Comparison of ENCODE assay signal across 23 mouse cellular contexts in the genomic region with DNA sequence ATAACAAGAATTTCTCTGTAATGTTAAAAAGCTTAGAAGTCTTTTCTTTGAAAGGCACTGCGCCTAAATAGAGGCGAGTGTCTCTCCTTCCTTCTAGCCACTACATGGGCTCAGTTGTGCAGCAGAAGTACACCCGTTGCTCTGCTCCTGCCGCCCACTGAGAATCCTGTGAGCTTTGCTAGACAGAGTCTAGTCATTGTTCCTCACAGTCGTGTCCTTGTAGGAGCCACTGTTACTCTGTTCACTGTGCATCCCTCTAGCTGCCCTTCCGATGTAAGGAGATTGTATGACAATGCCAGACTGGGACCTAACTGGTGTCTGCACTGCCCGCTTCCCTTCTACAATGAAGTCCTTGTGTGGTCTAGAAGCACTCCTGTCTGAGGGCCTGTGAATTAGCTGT. TPM values are rescaled to one million over a fixed set of nuclear protein-coding genes. Genes with fewer than 3 reads are reported as not detected.
DNase-seq lines count a peak whose midpoint lies in the region; ATAC-seq and TF ChIP-seq lines count a peak whose summit lies in the region.
"Had no signal": no experiment of that assay in that cellular context is flagged by ENCODE, and none has a peak within 500 bp of the region (broad histone marks: within the 10 kb centered on the region; RNA-seq: fewer than 3 reads in every experiment).

No protein-coding gene starts in this region.

- H3K27me3 ChIP-seq in megakaryocyte, embryonic 14.5 days (replicated peaks): no peaks in the 10 kb centered on the region
- H3K27me3 ChIP-seq in ES-Bruce4 (ENCODE audit: control insufficient read depth, insufficient read depth, low read length, poor library complexity, severe bottlenecking): no peaks in the 10 kb centered on the region
- H3K27me3 ChIP-seq: CH12.LX; hindbrain, embryonic 13.5 days; intestine, embryonic 15.5 days had no signal

- no peak for TF ChIP-seq POLR2A in ES-Bruce4 (IDR thresholded peaks at IDR 0.05; ENCODE audit: insufficient read depth, low read length)

- H3K36me3 ChIP-seq in megakaryocyte, embryonic 14.5 days (replicated peaks; ENCODE audit: low read length): peaks cover 69% of the 10 kb centered on the region
- peaks cover 38% of the 10 kb centered on the region for H3K36me3 ChIP-seq in ES-Bruce4 (ENCODE audit: control insufficient read depth, insufficient read depth, low read length, poor library complexity, severe bottlenecking)

- DNase-seq in R1 (ENCODE audit: low read depth, low spot score): peak; percentile 71
- no peak for DNase-seq in gastrocnemius, adult 18-20 months (ENCODE audit: low spot score)
- DNase-seq: adrenal gland, adult 2 months; adrenal gland, postnatal 14 days; B cell, adult 2 months; cerebellum, adult 18-20 months; cerebellum, adult 9-10 months; cerebellum, postnatal 14 days; forebrain, postnatal 0 days; gastrocnemius, adult 2 months; gastrocnemius, postnatal 14 days; heart, adult 11 months; kidney, adult 11 months had no signal

- ATAC-seq in megakaryocyte, adult 5-6 weeks (ENCODE audit: poor library complexity, severe bottlenecking): no peak
- no peak for ATAC-seq in erythroblast, adult 5-6 weeks (replicated peaks; ENCODE audit: low FRiP score, poor library complexity, severe bottlenecking)
- ATAC-seq: forebrain, embryonic 14.5 days; forebrain, postnatal 0 days; hindbrain, embryonic 16.5 days; intestine, embryonic 15.5 days had no signal

- H3K4me3 ChIP-seq in megakaryocyte, embryonic 14.5 days (replicated peaks): peak overlapping the region; percentile 38
- no peak overlapping the region for H3K4me3 ChIP-seq in ES-Bruce4 (ENCODE audit: low read depth, low read length)
- H3K4me3 ChIP-seq: gastrocnemius, adult 2 months; hindbrain, embryonic 10.5 days; hindbrain, embryonic 13.5 days; intestine, embryonic 15.5 days had no signal

- no peak for TF ChIP-seq CTCF in ES-Bruce4 (IDR thresholded peaks at IDR 0.05; ENCODE audit: low read depth, low read length)

- H3K9me3 ChIP-seq in megakaryocyte, embryonic 14.5 days: no peaks in the 10 kb centered on the region
- peaks cover 2% of the 10 kb centered on the region; the same call in 1 of the 2 replicates for H3K9me3 ChIP-seq in ES-Bruce4 (replicated peaks; ENCODE audit: control insufficient read depth, insufficient read depth, low read length, poor library complexity, severe bottlenecking)
- H3K9me3 ChIP-seq: hindbrain, embryonic 10.5 days; hindbrain, embryonic 13.5 days; intestine, embryonic 15.5 days had no signal

- peak overlapping the region; percentile 48 for H3K27ac ChIP-seq in ES-Bruce4 (ENCODE audit: insufficient read depth, low read length)
- H3K27ac ChIP-seq: gastrocnemius, adult 2 months; hindbrain, embryonic 10.5 days; hindbrain, embryonic 13.5 days; intestine, embryonic 15.5 days had no signal

- no peak for TF ChIP-seq EP300 in ES-Bruce4 (IDR thresholded peaks at IDR 0.05; ENCODE audit: insufficient read depth, low read depth, low read length)

- no peaks in the 10 kb centered on the region for H3K4me1 ChIP-seq in megakaryocyte, embryonic 14.5 days
- peaks cover 1% of the 10 kb centered on the region for H3K4me1 ChIP-seq in ES-Bruce4 (ENCODE audit: control insufficient read depth, insufficient read depth, low read length)
- H3K4me1 ChIP-seq: hindbrain, embryonic 10.5 days; hindbrain, embryonic 13.5 days; intestine, embryonic 15.5 days had no signal

- H3K9ac ChIP-seq in ES-Bruce4 (ENCODE audit: low read depth, poor library complexity, severe bottlenecking): no peak overlapping the region
- H3K9ac ChIP-seq: forebrain, postnatal 0 days; hindbrain, embryonic 13.5 days; intestine, embryonic 15.5 days had no signal

RNA-seq across cellular contexts. Expression of a gene that starts 43.6 kb away (rescaled TPM):
- 0.26 and 1.0 TPM in 2 replicates for polyA plus RNA-seq in megakaryocyte, embryonic 14.5 days (2012; ENCODE audit: insufficient read depth, low replicate concordance)
- total RNA-seq in megakaryocyte, adult 5-6 weeks (2015): 13.0 and 18.7 TPM in 2 replicates
- total RNA-seq in megakaryocyte, adult 5-6 weeks (2017): 20.7 and 24.6 TPM in 2 replicates
- 56.1 and 59.7 TPM in 2 replicates for polyA plus RNA-seq in ES-Bruce4 (2011; ENCODE audit: insufficient read depth, insufficient read length, low read depth, missing spikeins)
- 4.2 and 6.5 TPM in 2 replicates for total RNA-seq in erythroblast, adult 5-6 weeks (2015; ENCODE audit: low replicate concordance)
- total RNA-seq in erythroblast, adult 5-6 weeks (2017; ENCODE audit: low replicate concordance): 15.2 and 34.8 TPM in 2 replicates
- total RNA-seq in gastrocnemius, adult 18-20 months (2021): 1 to 10 TPM; 1.4 to 1.9 TPM

RNA-seq across cellular contexts. Expression of a gene that starts 45.2 kb away (rescaled TPM):
- 40.1 TPM in 1 of 2 replicates, not detected in the other for polyA plus RNA-seq in megakaryocyte, embryonic 14.5 days (2012; ENCODE audit: insufficient read depth, low replicate concordance)
- 111 and 122 TPM in 2 replicates for total RNA-seq in megakaryocyte, adult 5-6 weeks (2015)
- total RNA-seq in megakaryocyte, adult 5-6 weeks (2017): 101 and 117 TPM in 2 replicates
- polyA plus RNA-seq in ES-Bruce4 (2011; ENCODE audit: insufficient read depth, insufficient read length, low read depth, missing spikeins): 918 and 983 TPM in 2 replicates
- total RNA-seq in erythroblast, adult 5-6 weeks (2015; ENCODE audit: low replicate concordance): 33.0 and 42.5 TPM in 2 replicates
- 38.3 and 40.3 TPM in 2 replicates for total RNA-seq in erythroblast, adult 5-6 weeks (2017; ENCODE audit: low replicate concordance)
- 100 to 1,000 TPM; 188 to 207 TPM for total RNA-seq in gastrocnemius, adult 18-20 months (2021)

RNA-seq across cellular contexts. Expression of a gene that starts 53.4 kb away (rescaled TPM):
- polyA plus RNA-seq in megakaryocyte, embryonic 14.5 days (2012; ENCODE audit: insufficient read depth, low replicate concordance): 1.4 TPM in 1 of 2 replicates, not detected in the other
- 69.1 and 72.2 TPM in 2 replicates for total RNA-seq in megakaryocyte, adult 5-6 weeks (2015)
- total RNA-seq in megakaryocyte, adult 5-6 weeks (2017): 63.1 and 69.6 TPM in 2 replicates
- polyA plus RNA-seq in ES-Bruce4 (2011; ENCODE audit: insufficient read depth, insufficient read length, low read depth, missing spikeins): 109 and 112 TPM in 2 replicates
- total RNA-seq in erythroblast, adult 5-6 weeks (2015; ENCODE audit: low replicate concordance): 26.3 and 29.7 TPM in 2 replicates
- 25.9 and 36.1 TPM in 2 replicates for total RNA-seq in erythroblast, adult 5-6 weeks (2017; ENCODE audit: low replicate concordance)
- not detected for total RNA-seq in gastrocnemius, adult 18-20 months (2021)

Comparison
In these comparisons a context has a peak if more than half of its experiments do, and no peak if none do; other contexts are left out.
1. RNA of a gene that starts 53.4 kb away (total RNA-seq): 63.1 to 72.2 TPM in megakaryocyte, adult 5-6 weeks and 25.9 to 36.1 TPM in erythroblast, adult 5-6 weeks; not detected in gastrocnemius, adult 18-20 months; every median in the first group is over 10 times any median in the second.